Mouse (Mus musculus) liver, embryonic 14 days (tissue): ENCODE data around the gene Nhsl2. TPM values are rescaled to one million over a fixed set of nuclear protein-coding genes. Genes with fewer than 3 reads are reported as not detected.

Experiments used
- polyA plus RNA-seq: library from polyadenylated mRNA; depleted of rRNA; stranded (reverse); fragments of >200 nt; gene quantifications from 2 replicates; pipeline ENCODE4 v1.2.3, GENCODE M21; 2012; rRNA removed

Gene Nhsl2
- 0.37 and 0.38 TPM in 2 replicates for polyA plus RNA-seq

GRCm38 (mm10) chrX:101849281-101849821 is at the start of gene Nhsl2:
Gene Nhsl2 (plus strand): TSS chrX:101849385.

GRCm38 (mm10) chrX:102070591-102071471 is 221.6 kb downstream of the Nhsl2 start, which contains the start of gene Rtl5:
Gene Rtl5 (minus strand): TSS chrX:102071304.

GRCm38 (mm10) chrX:102119042-102119864 is 270.1 kb downstream of the Nhsl2 start, which contains the start of gene Pin4:
Gene Pin4 (plus strand): TSS chrX:102119447.

Other genes with a start within 250 kb of the Nhsl2 start
- gene Ogt, start 209.3 kb upstream of the Nhsl2 start, polyA plus RNA-seq: 53.8 and 64.5 TPM in 2 replicates
- 0.19 and 0.27 TPM in 2 replicates for gene Cxcr3, start 115.1 kb upstream of the Nhsl2 start, polyA plus RNA-seq
- gene Gm4779, start 55.0 kb upstream of the Nhsl2 start, polyA plus RNA-seq: 0.20 and 0.26 TPM in 2 replicates
- 0.10 and 0.20 TPM in 2 replicates for gene 8030474K03Rik, start 54.7 kb upstream of the Nhsl2 start, polyA plus RNA-seq
- gene Rtl5, start 221.9 kb downstream of the Nhsl2 start, polyA plus RNA-seq: 0.86 and 1.0 TPM in 2 replicates